Mouse (Mus musculus): ENCODE data around the gene Gal3st1. TPM values are rescaled to one million over a fixed set of nuclear protein-coding genes. Genes with fewer than 3 reads are reported as not detected.

The Gal3st1 gene
- polyA plus RNA-seq, 1 experiment = 5.5 TPM

- DNase-seq (ENCODE audit: low spot score) = no peak
Measured at GRCm38 (mm10) chr11:4031961-4032360, 48.5 kb downstream of the Gal3st1 start.

GRCm38 (mm10) chr11:4033471-4033870, 50.0 kb downstream of the Gal3st1 start:
- no peak for DNase-seq (ENCODE audit: low spot score)

GRCm38 (mm10) chr11:4034169-4034568, 50.7 kb downstream of the Gal3st1 start:
- DNase-seq (ENCODE audit: low spot score) = no peak

- DNase-seq (ENCODE audit: low spot score) = no peak
Measured at GRCm38 (mm10) chr11:4035116-4035892, 51.9 kb downstream of the Gal3st1 start.

- DNase-seq (ENCODE audit: low spot score) = no peak
Measured at GRCm38 (mm10) chr11:4035916-4036315, 52.5 kb downstream of the Gal3st1 start.

GRCm38 (mm10) chr11:4036365-4037084, 53.1 kb downstream of the Gal3st1 start:
- no peak for DNase-seq (ENCODE audit: low spot score)

GRCm38 (mm10) chr11:4039951-4040350, 56.5 kb downstream of the Gal3st1 start:
- DNase-seq (ENCODE audit: low spot score) = no peak

GRCm38 (mm10) chr11:4041123-4041625, 57.7 kb downstream of the Gal3st1 start:
- DNase-seq (ENCODE audit: low spot score) = no peak

- no peak for DNase-seq (ENCODE audit: low spot score)
Measured at GRCm38 (mm10) chr11:4043081-4043480, 59.6 kb downstream of the Gal3st1 start.

- DNase-seq (ENCODE audit: low spot score) = no peak
Measured at GRCm38 (mm10) chr11:4046526-4046925, 63.1 kb downstream of the Gal3st1 start.

GRCm38 (mm10) chr11:4047766-4048165, 64.3 kb downstream of the Gal3st1 start:
- DNase-seq (ENCODE audit: low spot score) = no peak

- DNase-seq (ENCODE audit: low spot score) = no peak
Measured at GRCm38 (mm10) chr11:4048438-4048837, 65.0 kb downstream of the Gal3st1 start.

Other genes starting within 250 kb of the Gal3st1 start
- gene Osbp2, start 119.7 kb upstream of the Gal3st1 start, polyA plus RNA-seq (2012; rRNA removed) = 0.98 and 2.0 TPM in 2 replicates
- gene 4921536K21Rik, start 88.5 kb upstream of the Gal3st1 start, polyA plus RNA-seq (2012; rRNA removed) = 0.25 and 0.34 TPM in 2 replicates
- 2.5 and 3.0 TPM in 2 replicates for gene Dusp18, start 88.4 kb upstream of the Gal3st1 start, polyA plus RNA-seq (2012; rRNA removed)
- 10.4 and 13.0 TPM in 2 replicates for gene Slc35e4, start 69.0 kb upstream of the Gal3st1 start, polyA plus RNA-seq (2012; rRNA removed)
- 101 and 110 TPM in 2 replicates for gene Tcn2, start 51.5 kb upstream of the Gal3st1 start, polyA plus RNA-seq (2012; rRNA removed)
- 42.4 and 43.1 TPM in 2 replicates for gene Pes1, start 19.7 kb upstream of the Gal3st1 start, polyA plus RNA-seq (2012; rRNA removed)
- gene 4930556J24Rik, start 6.9 kb upstream of the Gal3st1 start, polyA plus RNA-seq (2012; rRNA removed) = 0.04 TPM in 1 of 2 replicates, not detected in the other
- gene Sec14l4, start 47.8 kb downstream of the Gal3st1 start, polyA plus RNA-seq (2012; rRNA removed) = 0.15 and 0.21 TPM in 2 replicates
- not detected in 2 replicates for gene Sec14l3, start 81.2 kb downstream of the Gal3st1 start, polyA plus RNA-seq (2012; rRNA removed)
- 3.4 and 4.1 TPM in 2 replicates for gene Mtfp1, start 111.8 kb downstream of the Gal3st1 start, polyA plus RNA-seq (2012; rRNA removed)
- gene Sec14l2, start 139.8 kb downstream of the Gal3st1 start, polyA plus RNA-seq (2012; rRNA removed) = 1.3 and 1.4 TPM in 2 replicates
- gene Rnf215, start 151.6 kb downstream of the Gal3st1 start, polyA plus RNA-seq (2012; rRNA removed) = 31.5 and 34.4 TPM in 2 replicates
- gene Ccdc157, start 176.7 kb downstream of the Gal3st1 start, polyA plus RNA-seq (2012; rRNA removed) = 13.8 and 14.2 TPM in 2 replicates
- 21.6 and 28.5 TPM in 2 replicates for gene Sf3a1, start 176.7 kb downstream of the Gal3st1 start, polyA plus RNA-seq (2012; rRNA removed)
- 92.5 and 137 TPM in 2 replicates for gene Tbc1d10a, start 203.2 kb downstream of the Gal3st1 start, polyA plus RNA-seq (2012; rRNA removed)
- gene Castor1, start 234.6 kb downstream of the Gal3st1 start, polyA plus RNA-seq (2012; rRNA removed) = 19.7 and 19.8 TPM in 2 replicates

Measured in urinary bladder, adult 2 months (tissue).